Mouse (Mus musculus) liver, embryonic 13.5 days (tissue): ENCODE measurements around the gene Sptbn4. TPM values are rescaled to one million over a fixed set of nuclear protein-coding genes. Genes with fewer than 3 reads are reported as not detected.

Experiments
- ATAC-seq: fragments of 200-750 bp; cut with Nextera tagmentation; 2 replicates; pipeline ENCODE4 v1.8.0; 2017; ENCODE audit warnings: low read depth, mild to moderate bottlenecking, moderate number of reproducible peaks, moderate library complexity
- DNase-seq: peaks from one replicate; pipeline ENCODE4 v3.0.0; 2022
- H3K27ac ChIP-seq: fragments of 300-500 bp; sonication (generic); 2 replicates; pipeline ENCODE4 v1.5.1; 2015; ENCODE audit warnings: moderate library complexity, mild to moderate bottlenecking, inconsistent platforms
- H3K27me3 ChIP-seq: fragments of 300-500 bp; sonication (generic); 2 replicates; pipeline ENCODE4 v1.6.1; 2015; ENCODE audit warnings: mild to moderate bottlenecking, inconsistent platforms
- H3K36me3 ChIP-seq: fragments of 300-500 bp; sonication (generic); 2 replicates; pipeline ENCODE4 v1.6.1; 2015; ENCODE audit warnings: mild to moderate bottlenecking, inconsistent platforms
- H3K4me1 ChIP-seq: fragments of 300-500 bp; sonication (generic); replicated peaks from 2 replicates; pipeline ENCODE4 v1.6.1; 2015; ENCODE audit warnings: inconsistent platforms
- H3K4me2 ChIP-seq: fragments of 300-500 bp; sonication (generic); 2 replicates; pipeline ENCODE4 v1.6.1; 2015; ENCODE audit warnings: inconsistent platforms, mild to moderate bottlenecking, moderate library complexity
- H3K4me3 ChIP-seq: fragments of 300-500 bp; sonication (generic); replicated peaks from 2 replicates; pipeline ENCODE4 v1.5.1; 2015; ENCODE audit warnings: mild to moderate bottlenecking, inconsistent platforms
- H3K9ac ChIP-seq: fragments of 300-500 bp; sonication (generic); 2 replicates; pipeline ENCODE4 v1.6.1; 2015; ENCODE audit warnings: mild to moderate bottlenecking, inconsistent platforms
- H3K9me3 ChIP-seq: fragments of 300-500 bp; sonication (generic); replicated peaks from 2 replicates; pipeline ENCODE4 v1.6.1; 2016; ENCODE audit warnings: inconsistent platforms
- WGBS: fragments of 180-500 bp; shearing (Covaris S2); methylation state at CpG from one replicate; pipeline ENCODE4 v1.1.7; 2015; ENCODE audit not compliant: insufficient replicate concordance; 5-methylcytosine and 5-hydroxymethylcytosine counted together
- polyA plus RNA-seq: library from polyadenylated mRNA; unstranded; fragments of >200 nt; fragmentation: Nextera tagmentation; extraction: Ambion mirVana; gene quantifications from 2 replicates; pipeline ENCODE4 v1.2.1, GENCODE M21; 2015

The Sptbn4 gene
- polyA plus RNA-seq, 1 experiment from 2014 or later = 0.10 TPM

DNA sequence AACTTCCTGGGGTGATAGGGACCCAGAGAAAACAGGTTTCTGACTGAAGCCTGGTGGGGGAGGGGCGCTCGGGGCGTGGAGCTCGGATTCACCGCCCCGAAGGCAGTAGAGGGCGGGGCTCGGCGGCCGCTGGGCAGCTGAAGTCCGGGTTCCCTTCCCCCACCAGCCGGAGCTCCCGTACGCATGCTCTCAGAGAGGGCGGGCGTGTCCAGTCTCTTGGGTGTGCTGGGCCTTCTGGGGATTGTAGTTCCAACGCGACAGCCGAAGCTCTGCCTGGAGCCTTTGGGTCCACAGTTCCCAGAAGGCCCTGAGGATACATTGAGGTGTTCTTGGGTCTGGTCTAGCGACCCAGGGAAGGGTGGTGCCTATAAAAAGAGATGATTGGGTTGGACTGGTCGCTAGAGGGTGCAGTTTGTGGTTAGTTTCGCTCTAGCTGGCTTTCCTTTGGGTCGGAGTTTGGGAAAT is 27.0 kb upstream of the Sptbn4 start:
- ATAC-seq = peak; percentile 88
- Histone ChIP-seq H3K9me3 (no peaks in the 10 kb centered on the region), H3K27ac (peak overlapping the region; percentile 96), H3K4me2 (peak overlapping the region; percentile 79), H3K4me3 (peak overlapping the region; percentile 83), H3K9ac (peak overlapping the region; percentile 90), H3K27me3 (no peaks in the 10 kb centered on the region), H3K36me3 (peaks cover 30% of the 10 kb centered on the region), H3K4me1 (peaks cover 61% of the 10 kb centered on the region)
- peak; percentile 99 for DNase-seq
- WGBS = under 1% methylated on average over 23 of the region's 23 CpGs

DNA sequence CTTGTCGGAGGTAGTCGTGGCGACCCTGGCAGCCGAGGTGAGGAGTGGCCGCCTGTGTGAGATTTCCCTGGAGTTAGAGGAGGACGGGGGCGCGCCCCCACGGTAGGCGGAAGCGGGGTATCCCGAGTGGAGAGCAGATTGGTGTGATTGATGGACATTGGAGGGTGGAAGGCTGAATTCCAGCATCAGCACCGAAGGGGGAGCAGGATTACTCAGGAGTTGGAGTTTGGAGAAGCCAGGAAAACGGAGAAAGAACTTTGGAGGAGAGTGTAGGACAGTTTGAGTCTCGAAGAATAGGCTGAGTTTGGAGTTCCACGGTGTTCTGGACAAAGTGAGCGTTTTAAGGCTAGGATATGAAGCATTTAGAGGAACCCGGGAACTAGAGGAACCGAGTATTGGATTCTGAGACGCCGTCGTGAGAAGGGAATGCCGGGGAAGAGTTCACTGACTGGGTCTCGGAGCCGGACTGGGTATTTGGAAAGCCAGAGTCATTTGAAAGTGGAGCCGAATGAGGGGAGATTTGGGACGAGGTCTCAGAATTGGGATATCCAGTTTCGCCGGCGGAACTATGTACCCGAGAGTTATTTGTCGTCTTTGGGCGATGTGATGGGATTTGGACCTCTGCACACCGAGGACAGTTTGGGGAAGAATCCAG is 26.5 kb upstream of the Sptbn4 start:
- H3K4me1 ChIP-seq = peaks cover 56% of the 10 kb centered on the region
- DNase-seq (no peak), ATAC-seq (no peak)

DNA sequence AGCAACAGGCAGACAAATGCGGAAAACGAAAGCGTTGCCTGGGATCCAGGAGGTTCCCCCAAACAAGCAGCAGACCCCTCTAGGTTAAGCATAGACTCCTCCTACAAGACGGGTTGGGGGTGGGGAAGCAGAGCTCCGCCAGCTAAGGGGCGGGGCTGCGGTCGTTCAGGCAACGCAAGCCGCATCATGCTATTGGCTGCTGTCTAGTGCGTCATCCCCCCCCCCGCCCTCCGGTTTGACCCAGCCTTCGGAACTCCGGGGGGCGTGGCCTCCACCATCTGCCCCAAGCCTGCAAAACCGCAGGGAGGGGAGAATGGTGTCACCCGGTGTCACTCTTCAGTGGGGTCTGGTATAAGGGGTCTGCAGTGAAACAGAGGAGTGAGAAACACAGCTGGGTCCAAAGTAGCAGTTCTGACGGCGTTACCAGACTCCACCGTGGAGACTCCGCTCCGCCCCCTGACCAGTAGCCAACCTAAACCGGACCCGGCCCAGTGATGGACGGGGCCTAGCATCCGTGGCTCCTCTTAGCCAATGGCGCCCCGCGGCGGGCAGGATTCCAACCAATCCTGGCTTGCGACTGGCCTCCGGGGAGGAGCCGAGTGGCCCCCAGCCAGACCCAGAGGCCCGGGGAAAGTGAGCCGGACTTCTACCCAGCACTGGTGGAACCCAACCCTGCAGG is 25.8 kb upstream of the Sptbn4 start, which contains the start of gene Sertad3:
TSS of gene Sertad3 (plus strand) at position 613 of the 679 bp plus-strand sequence.
- Histone ChIP-seq H3K4me2 (peak within 1 kb of the TSS; percentile 79), H3K4me3 (peak within 1 kb of the TSS; percentile 83), H3K36me3 (peaks cover 30% of the 10 kb centered on the region), H3K27ac (peak within 1 kb of the TSS; percentile 96), H3K4me1 (peaks cover 49% of the 10 kb centered on the region), H3K9me3 (no peaks in the 10 kb centered on the region), H3K27me3 (no peaks in the 10 kb centered on the region), H3K9ac (peak within 1 kb of the TSS; percentile 90)
- under 1% methylated on average over 36 of the region's 36 CpGs for WGBS
- ATAC-seq (peak; percentile 86), DNase-seq (peak; percentile 99)

More for the DNA sequence above, 26.5 kb upstream of the Sptbn4 start:
- H3K9ac ChIP-seq = peak overlapping the region; percentile 90
- H3K36me3 ChIP-seq = peaks cover 30% of the 10 kb centered on the region
- H3K4me2 ChIP-seq = peak overlapping the region; percentile 79
- H3K9me3 ChIP-seq = no peaks in the 10 kb centered on the region
- H3K4me3 ChIP-seq = peak overlapping the region; percentile 83
- WGBS = under 1% methylated on average over 34 of the region's 34 CpGs
- peak overlapping the region; percentile 96 for H3K27ac ChIP-seq
- H3K27me3 ChIP-seq = no peaks in the 10 kb centered on the region

DNA sequence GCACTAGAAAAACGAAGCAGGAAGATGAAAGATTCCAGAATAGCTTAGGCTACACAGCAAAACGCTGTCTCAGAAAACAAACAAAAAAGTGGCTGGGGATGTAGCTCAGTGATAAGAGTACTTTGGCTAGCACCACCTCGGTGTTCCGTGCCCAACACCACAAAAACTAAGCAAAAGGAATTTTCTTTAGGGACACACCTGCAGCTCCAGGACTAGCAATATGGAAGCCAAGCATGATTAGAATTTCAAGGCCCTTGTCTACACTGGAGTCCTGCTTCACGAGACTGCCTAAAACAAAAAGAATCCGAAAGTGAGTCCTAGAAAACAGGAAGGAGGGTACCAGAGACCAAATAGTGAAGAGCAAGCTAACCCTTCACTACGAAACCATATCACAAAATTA is 25.1 kb upstream of the Sptbn4 start:
- peaks cover 29% of the 10 kb centered on the region for H3K36me3 ChIP-seq
- peak overlapping the region; percentile 76 for H3K9ac ChIP-seq
- ATAC-seq = no peak
- H3K4me1 ChIP-seq = peaks cover 42% of the 10 kb centered on the region
- no peak for DNase-seq
- 4% methylated on average over 7 of the region's 7 CpGs for WGBS
- peak overlapping the region; percentile 79 for H3K4me2 ChIP-seq
- H3K9me3 ChIP-seq = no peaks in the 10 kb centered on the region
- peak overlapping the region; percentile 96 for H3K27ac ChIP-seq
- H3K27me3 ChIP-seq = no peaks in the 10 kb centered on the region
- H3K4me3 ChIP-seq = peak overlapping the region; percentile 83

DNA sequence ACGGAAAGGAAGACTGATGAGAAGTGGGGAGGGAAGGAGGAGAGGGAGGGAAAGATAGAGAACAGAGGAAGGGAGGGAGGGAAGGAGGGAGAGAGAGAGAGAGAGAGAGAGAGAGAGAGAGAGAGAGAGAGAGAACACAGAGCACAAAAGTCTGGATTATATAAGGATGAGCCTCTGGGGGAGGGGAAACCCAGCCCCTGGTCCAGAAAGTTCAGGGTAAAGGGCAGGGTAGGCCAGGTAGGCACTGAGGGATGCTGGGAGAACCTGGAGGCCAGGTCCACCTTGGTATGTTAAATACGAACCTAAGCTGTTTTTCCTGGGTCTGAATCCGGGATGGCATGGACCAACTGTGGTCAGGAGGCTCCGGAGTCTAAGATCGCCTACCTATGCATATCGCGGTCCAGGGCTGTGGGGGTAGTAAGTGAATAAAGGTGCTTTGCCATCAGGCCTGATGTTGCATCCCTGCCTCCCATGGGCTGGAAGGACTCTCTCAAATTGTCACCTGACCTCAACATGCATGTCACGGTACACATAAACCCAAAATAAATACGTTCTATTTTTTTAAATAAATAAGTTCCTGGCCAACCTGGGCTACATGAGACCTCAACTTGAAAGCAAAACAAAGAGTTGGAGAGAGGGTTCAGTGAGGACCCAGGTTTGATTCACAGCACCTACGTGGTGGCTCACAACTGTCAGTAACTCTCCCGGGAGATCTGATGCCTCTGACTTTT is 24.1 kb upstream of the Sptbn4 start:
- peak overlapping the region; percentile 96 for H3K27ac ChIP-seq
- peak overlapping the region; percentile 79 for H3K4me2 ChIP-seq
- H3K27me3 ChIP-seq = no peaks in the 10 kb centered on the region

DNA sequence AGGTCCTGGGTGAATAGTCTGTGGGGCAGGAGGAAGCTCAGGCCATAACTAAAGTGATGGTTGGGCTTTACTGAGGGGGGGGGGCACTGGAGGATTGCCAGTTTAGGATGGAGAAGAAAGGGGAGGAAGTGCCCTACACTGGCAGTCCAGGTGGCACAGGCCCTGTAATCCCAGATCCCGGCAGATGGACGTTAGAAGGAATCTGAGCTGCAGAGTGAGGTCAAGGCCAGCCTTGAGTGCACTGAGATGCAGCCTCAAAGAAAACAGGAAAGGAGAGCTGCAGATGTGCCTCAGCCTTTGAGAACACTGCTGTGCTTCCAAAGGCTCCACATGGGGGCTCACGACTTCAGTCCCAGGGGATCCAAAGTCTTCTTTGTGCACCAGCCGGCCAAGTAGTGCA is 20.2 kb upstream of the Sptbn4 start:
- no peak for ATAC-seq
- no peak for DNase-seq
- Histone ChIP-seq H3K36me3 (peaks cover 57% of the 10 kb centered on the region), H3K27ac (peak overlapping the region; percentile 68), H3K4me3 (no peak overlapping the region), H3K4me1 (peaks cover 15% of the 10 kb centered on the region), H3K4me2 (no peak overlapping the region), H3K27me3 (no peaks in the 10 kb centered on the region), H3K9ac (no peak overlapping the region), H3K9me3 (no peaks in the 10 kb centered on the region)
- 74% methylated on average over 4 of the region's 4 CpGs for WGBS

More for the DNA sequence above, 24.1 kb upstream of the Sptbn4 start:
- ATAC-seq (no peak), DNase-seq (no peak)
- peak overlapping the region; percentile 76; the same call in 1 of the 2 replicates for H3K9ac ChIP-seq
- peaks cover 33% of the 10 kb centered on the region for H3K4me1 ChIP-seq
- H3K4me3 ChIP-seq = peak overlapping the region; percentile 83; the same call in 1 of the 2 replicates
- peaks cover 29% of the 10 kb centered on the region for H3K36me3 ChIP-seq
- WGBS = 86% methylated on average over 11 of the region's 11 CpGs
- H3K9me3 ChIP-seq = no peaks in the 10 kb centered on the region

DNA sequence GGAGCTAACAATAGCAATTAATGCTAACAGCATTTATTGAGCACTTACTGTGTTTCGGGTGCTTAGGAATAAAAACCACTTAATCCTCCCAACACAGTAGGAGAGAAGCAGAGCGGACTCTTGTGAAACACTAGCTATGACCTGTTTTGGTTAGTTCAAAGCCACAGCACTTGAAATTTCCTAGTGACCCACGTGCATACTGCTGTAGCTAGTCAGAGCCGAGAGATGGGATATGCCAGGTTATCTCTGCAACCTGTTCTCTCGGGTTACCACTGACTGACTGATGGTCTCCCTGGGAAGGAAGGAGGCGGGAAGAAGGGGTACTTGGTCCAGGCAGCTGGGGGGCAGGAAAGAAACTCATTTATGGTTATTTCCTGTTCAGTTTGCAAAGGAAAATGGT is 13.0 kb upstream of the Sptbn4 start:
- ATAC-seq = no peak
- WGBS = 60% methylated on average over 6 of the region's 6 CpGs
- Histone ChIP-seq H3K27ac (peak overlapping the region; percentile 99; the same call in 1 of the 2 replicates), H3K4me1 (peaks cover 50% of the 10 kb centered on the region), H3K27me3 (no peaks in the 10 kb centered on the region), H3K4me3 (no peak overlapping the region), H3K9me3 (no peaks in the 10 kb centered on the region), H3K4me2 (no peak overlapping the region), H3K9ac (no peak overlapping the region), H3K36me3 (peaks cover 99% of the 10 kb centered on the region)
- DNase-seq = no peak

DNA sequence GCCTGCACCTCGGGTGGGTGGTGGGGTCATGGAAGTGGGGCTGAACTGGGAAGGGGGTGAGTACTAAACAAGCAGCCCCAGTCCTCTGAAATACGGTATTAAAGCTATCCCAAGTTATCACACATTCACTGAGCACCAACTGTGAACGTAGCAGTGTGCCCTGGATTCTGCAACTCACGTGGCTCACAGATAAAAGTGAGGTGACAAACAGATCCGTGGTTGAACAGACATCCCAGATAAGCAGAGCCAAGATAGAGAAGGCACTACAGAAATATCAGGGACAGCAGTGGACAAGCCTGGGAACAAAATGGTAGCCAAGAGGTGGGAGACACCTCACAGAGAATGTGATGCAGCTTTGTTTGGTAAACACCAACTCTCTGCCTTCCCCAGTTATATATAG is 12.2 kb upstream of the Sptbn4 start:
- H3K27ac ChIP-seq = peak overlapping the region; percentile 99
- 33% methylated on average over 5 of the region's 5 CpGs for WGBS
- no peak for DNase-seq
- no peaks in the 10 kb centered on the region for H3K9me3 ChIP-seq
- peaks cover 59% of the 10 kb centered on the region for H3K4me1 ChIP-seq
- peaks cover 99% of the 10 kb centered on the region for H3K36me3 ChIP-seq
- 0 out of 2 replicates have a peak overlapping the region, but pooled peaks have one; percentile 26 for H3K9ac ChIP-seq
- H3K4me3 ChIP-seq = no peak overlapping the region
- no peak overlapping the region; the same call in 1 of the 2 replicates for H3K4me2 ChIP-seq
- no peaks in the 10 kb centered on the region for H3K27me3 ChIP-seq
- ATAC-seq = peak; percentile 30

DNA sequence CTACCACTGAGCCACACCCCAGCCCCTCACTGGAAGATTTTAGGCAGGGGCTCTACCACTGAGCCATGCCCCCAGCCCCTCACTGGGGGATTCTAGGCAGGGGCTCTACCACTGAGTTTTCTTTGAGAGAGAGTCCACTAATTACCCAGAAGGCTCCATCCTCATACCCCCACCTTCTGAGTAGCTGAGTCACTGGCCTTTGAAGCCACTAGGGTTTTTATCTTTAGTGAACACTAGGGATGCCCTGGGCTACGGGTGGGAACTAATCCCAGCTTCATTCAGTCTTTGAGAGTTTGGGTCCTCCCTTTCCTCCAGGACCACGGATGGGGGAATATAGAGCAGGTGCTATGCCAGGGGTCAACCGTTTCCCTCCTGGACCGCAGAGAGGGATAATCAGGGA is 11.1 kb upstream of the Sptbn4 start:
- Histone ChIP-seq H3K27ac (peak overlapping the region; percentile 99), H3K9ac (peak overlapping the region; percentile 26; the same call in 1 of the 2 replicates), H3K36me3 (peaks cover 99% of the 10 kb centered on the region), H3K4me1 (peaks cover 69% of the 10 kb centered on the region), H3K4me3 (no peak overlapping the region), H3K9me3 (no peaks in the 10 kb centered on the region), H3K27me3 (no peaks in the 10 kb centered on the region), H3K4me2 (peak overlapping the region; percentile 40)
- peak; percentile 63 for ATAC-seq
- WGBS = 57% methylated on average over 4 of the region's 4 CpGs
- peak; percentile 49 for DNase-seq

DNA sequence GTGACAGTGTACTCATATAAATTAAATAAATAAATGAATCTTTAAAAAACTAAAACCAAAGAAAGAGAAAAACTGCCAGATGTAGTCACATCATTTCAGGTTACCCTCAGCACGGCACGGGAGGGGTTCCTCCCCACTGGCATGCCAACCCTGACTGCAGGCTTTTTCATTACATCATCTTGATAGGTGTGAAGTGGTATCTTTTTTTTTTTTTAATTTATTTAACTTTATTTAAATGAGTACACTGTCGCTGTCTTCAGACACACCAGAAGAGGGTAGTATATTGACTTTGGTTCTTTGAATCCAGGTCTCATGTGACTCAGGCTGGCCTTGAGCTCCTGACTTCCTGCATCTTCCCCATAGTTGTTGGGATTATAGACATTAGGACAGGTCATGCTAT is 7.8 kb upstream of the Sptbn4 start:
- DNase-seq (no peak), ATAC-seq (no peak)
- Histone ChIP-seq H3K36me3 (peaks cover 97% of the 10 kb centered on the region), H3K9ac (peak overlapping the region; percentile 98), H3K4me2 (peak overlapping the region; percentile 82), H3K27ac (peak overlapping the region; percentile 99), H3K9me3 (no peaks in the 10 kb centered on the region), H3K27me3 (no peaks in the 10 kb centered on the region), H3K4me1 (peaks cover 98% of the 10 kb centered on the region), H3K4me3 (no peak overlapping the region)
- 88% methylated on average over 3 of the region's 3 CpGs for WGBS
